Mouse (Mus musculus) kidney, adult 2 months (tissue): ENCODE measurements around the gene Dhx40. TPM values are rescaled to one million over a fixed set of nuclear protein-coding genes. Genes with fewer than 3 reads are reported as not detected.

Experiments used
- DNase-seq: peaks from one replicate; pipeline ENCODE4 v3.0.0; 2021
- H3K27ac ChIP-seq: fragments of 200-500 bp; 2 replicates; pipeline ENCODE4 v1.5.1; 2012; ENCODE audit warnings: low read depth, low read length, control low read depth, inconsistent platforms; ENCODE audit not compliant: insufficient read depth
- H3K27me3 ChIP-seq: fragments of 200-500 bp; replicated peaks from 2 replicates; pipeline ENCODE4 v1.6.1; 2012; ENCODE audit warnings: mild to moderate bottlenecking, moderate library complexity, low read length, inconsistent platforms; ENCODE audit not compliant: control insufficient read depth, insufficient read depth
- H3K36me3 ChIP-seq: fragments of 200-500 bp; 2 replicates; pipeline ENCODE4 v1.6.1; 2012; ENCODE audit warnings: mild to moderate bottlenecking, moderate library complexity, low read length, inconsistent platforms; ENCODE audit not compliant: control insufficient read depth, insufficient read depth
- H3K4me1 ChIP-seq: fragments of 200-500 bp; 2 replicates; pipeline ENCODE4 v1.6.1; 2011; ENCODE audit warnings: low read length; ENCODE audit not compliant: control insufficient read depth, insufficient read depth
- H3K4me3 ChIP-seq: fragments of 200-500 bp; 2 replicates; pipeline ENCODE4 v1.5.1; 2011; ENCODE audit warnings: mild to moderate bottlenecking, low read depth, low read length, control low read depth; ENCODE audit not compliant: insufficient read depth
- CTCF ChIP-seq: fragments of 200-500 bp; conservative IDR thresholded peaks from 2 replicates; pipeline ENCODE4 v1.5.1; 2011; ENCODE audit warnings: low read depth, mild to moderate bottlenecking, control low read depth, low read length, moderate library complexity, mixed read lengths; ENCODE audit not compliant: insufficient read depth, insufficient read length
- POLR2A ChIP-seq: fragments of 200-500 bp; IDR thresholded peaks from one replicate; pipeline ENCODE4 v1.6.1; 2011; ENCODE audit warnings: low read depth, low read length, control low read depth
- WGBS: fragments of 180-500 bp; shearing (Covaris S2); methylation state at CpG from one replicate; pipeline ENCODE4 v1.1.7; 2018; 5-methylcytosine and 5-hydroxymethylcytosine counted together
- polyA plus RNA-seq: library from polyadenylated mRNA; depleted of rRNA; stranded (reverse); fragments of >200 nt; gene quantifications from 2 replicates; pipeline ENCODE4 v1.2.3, GENCODE M21; 2012; rRNA removed

Dhx40 gene
- polyA plus RNA-seq, 1 experiment, result 10.0 TPM

GRCm38 (mm10) chr11:86719390-86719789 is 88.2 kb downstream of the Dhx40 start:
- no peak for TF ChIP-seq POLR2A
- no peak for TF ChIP-seq CTCF
- H3K4me3 ChIP-seq, result no peak overlapping the region
- 77% methylated on average over 8 of the region's 8 CpGs for WGBS
- DNase-seq, result no peak
- H3K27ac ChIP-seq, result no peak overlapping the region
- H3K36me3 ChIP-seq, result peaks cover 22% of the 10 kb centered on the region
- no peaks in the 10 kb centered on the region for H3K27me3 ChIP-seq
- H3K4me1 ChIP-seq, result no peaks in the 10 kb centered on the region

Other genes starting within 250 kb of the Dhx40 start
- 48.9 and 55.3 TPM in 2 replicates for gene Vmp1, start 123.9 kb downstream of the Dhx40 start, polyA plus RNA-seq
- gene Ptrh2, start 123.8 kb downstream of the Dhx40 start, polyA plus RNA-seq, result 4.0 and 6.0 TPM in 2 replicates
- 94.4 and 107 TPM in 2 replicates for gene Cltc, start 50.2 kb downstream of the Dhx40 start, polyA plus RNA-seq
- 4.7 TPM in 2 replicates for gene Ypel2, start 186.0 kb upstream of the Dhx40 start, polyA plus RNA-seq